Mouse (Mus musculus) kidney, adult 2 months (tissue): ENCODE data around the gene Dupd1. TPM values are rescaled to one million over a fixed set of nuclear protein-coding genes. Genes with fewer than 3 reads are reported as not detected.

Experiments
- DNase-seq: peaks from one replicate; pipeline ENCODE4 v3.0.0; 2021
- H3K27ac ChIP-seq: fragments of 200-500 bp; 2 replicates; pipeline ENCODE4 v1.5.1; 2012; ENCODE audit warnings: low read depth, low read length, control low read depth, inconsistent platforms; ENCODE audit not compliant: insufficient read depth
- H3K27me3 ChIP-seq: fragments of 200-500 bp; replicated peaks from 2 replicates; pipeline ENCODE4 v1.6.1; 2012; ENCODE audit warnings: mild to moderate bottlenecking, moderate library complexity, low read length, inconsistent platforms; ENCODE audit not compliant: control insufficient read depth, insufficient read depth
- H3K36me3 ChIP-seq: fragments of 200-500 bp; 2 replicates; pipeline ENCODE4 v1.6.1; 2012; ENCODE audit warnings: mild to moderate bottlenecking, moderate library complexity, low read length, inconsistent platforms; ENCODE audit not compliant: control insufficient read depth, insufficient read depth
- H3K4me1 ChIP-seq: fragments of 200-500 bp; 2 replicates; pipeline ENCODE4 v1.6.1; 2011; ENCODE audit warnings: low read length; ENCODE audit not compliant: control insufficient read depth, insufficient read depth
- H3K4me3 ChIP-seq: fragments of 200-500 bp; 2 replicates; pipeline ENCODE4 v1.5.1; 2011; ENCODE audit warnings: mild to moderate bottlenecking, low read depth, low read length, control low read depth; ENCODE audit not compliant: insufficient read depth
- CTCF ChIP-seq: fragments of 200-500 bp; conservative IDR thresholded peaks from 2 replicates; pipeline ENCODE4 v1.5.1; 2011; ENCODE audit warnings: low read depth, mild to moderate bottlenecking, control low read depth, low read length, moderate library complexity, mixed read lengths; ENCODE audit not compliant: insufficient read depth, insufficient read length
- POLR2A ChIP-seq: fragments of 200-500 bp; IDR thresholded peaks from one replicate; pipeline ENCODE4 v1.6.1; 2011; ENCODE audit warnings: low read depth, low read length, control low read depth
- WGBS: fragments of 180-500 bp; shearing (Covaris S2); methylation state at CpG from one replicate; pipeline ENCODE4 v1.1.7; 2018; 5-methylcytosine and 5-hydroxymethylcytosine counted together
- polyA plus RNA-seq: library from polyadenylated mRNA; depleted of rRNA; stranded (reverse); fragments of >200 nt; gene quantifications from 2 replicates; pipeline ENCODE4 v1.2.3, GENCODE M21; 2012

Gene Dupd1
- polyA plus RNA-seq, 1 experiment = 0.52 TPM

DNA sequence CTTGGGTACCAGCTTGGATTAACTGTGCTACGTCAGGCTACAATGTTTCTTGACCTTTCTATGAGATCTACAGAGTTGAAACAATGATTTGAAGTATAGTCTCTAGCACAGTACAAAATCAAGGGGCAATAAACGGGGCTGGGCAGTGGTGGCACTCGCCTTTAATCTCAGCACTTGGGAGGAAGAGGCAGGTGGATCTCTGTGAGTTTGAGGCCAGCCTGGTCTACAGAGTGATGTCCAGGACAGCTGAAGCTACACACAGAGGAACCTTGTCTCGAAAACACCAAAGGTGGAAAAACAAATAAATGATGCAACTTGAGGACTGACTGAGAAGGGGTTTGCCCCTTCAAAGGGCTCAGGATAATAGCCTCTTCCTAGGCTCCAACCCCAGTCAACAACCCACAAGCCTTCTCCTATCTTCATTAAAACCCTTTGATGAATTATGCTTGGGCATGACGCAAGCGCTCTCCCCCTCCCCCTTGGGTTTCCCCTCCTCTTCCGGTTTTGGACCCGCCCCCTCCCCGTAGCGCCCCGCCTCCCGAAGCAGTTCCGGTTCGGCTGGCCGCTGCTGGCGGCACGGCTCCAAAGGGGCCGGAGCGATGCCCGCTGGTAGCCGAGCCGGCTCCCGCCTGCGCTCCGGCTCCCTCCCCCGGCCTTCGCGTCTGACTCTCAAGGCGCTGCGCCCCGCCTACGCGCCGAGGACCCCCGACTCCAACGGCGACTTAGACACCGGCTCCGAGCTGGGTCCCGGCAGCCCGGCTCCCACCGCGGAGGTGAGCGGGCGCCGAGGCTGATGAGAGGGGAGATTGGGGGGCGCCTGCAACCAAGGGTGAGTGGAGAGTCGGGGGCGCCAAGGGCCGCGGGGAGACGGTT, 35.9 kb upstream of the Dupd1 start, which contains the start of gene Samd8:
TSS of gene Samd8 (plus strand) at position 524 of the 873 bp plus-strand sequence.
- TF ChIP-seq POLR2A (peak; percentile 35), CTCF (no peak)
- Histone ChIP-seq H3K27ac (peak within 1 kb of the TSS; percentile 88), H3K36me3 (no peaks in the 10 kb centered on the region), H3K4me1 (peaks cover 11% of the 10 kb centered on the region; the same call in 1 of the 2 replicates), H3K27me3 (no peaks in the 10 kb centered on the region), H3K4me3 (peak within 1 kb of the TSS; percentile 83)
- DNase-seq = peak; percentile 90
- WGBS = 7% methylated on average over 52 of the region's 52 CpGs

DNA sequence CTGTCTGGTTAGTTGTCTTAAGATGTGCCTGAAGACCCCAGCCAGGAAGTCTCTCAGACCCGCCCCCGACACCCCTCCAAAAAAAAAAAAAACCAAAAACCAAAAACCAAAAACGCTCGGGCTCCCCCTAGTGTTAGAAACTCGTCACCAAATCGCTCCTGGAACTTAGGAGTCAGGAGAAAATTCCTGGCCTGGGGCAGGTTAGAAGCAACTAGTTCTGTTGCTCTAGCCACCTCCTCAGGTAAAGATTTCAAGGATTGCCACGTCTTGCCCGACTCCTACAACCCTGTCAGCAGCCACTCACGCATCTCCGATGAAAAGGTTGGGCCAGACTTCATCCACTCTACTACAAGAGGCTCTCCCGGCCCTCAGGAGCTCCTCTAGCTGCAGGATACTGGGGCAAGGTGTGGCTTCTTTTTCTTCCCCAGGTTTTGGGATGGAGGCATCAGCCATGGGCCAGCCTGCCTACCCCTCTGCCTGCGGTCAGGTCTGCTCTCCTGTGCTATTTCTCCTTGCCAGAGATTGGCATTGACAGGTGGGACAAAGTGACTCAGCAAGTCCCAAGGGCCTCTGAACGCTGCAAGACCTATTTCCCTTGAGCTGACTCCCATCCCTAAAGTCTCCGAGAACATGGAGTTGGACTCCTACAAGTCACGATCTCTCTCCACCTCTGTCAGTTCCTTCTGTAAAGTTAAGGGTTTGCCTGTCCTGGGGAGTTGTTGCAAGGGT, 33.9 kb upstream of the Dupd1 start:
- TF ChIP-seq POLR2A = no peak
- peak; percentile 42 for TF ChIP-seq CTCF
- Histone ChIP-seq H3K4me1 (peaks cover 5% of the 10 kb centered on the region; the same call in 1 of the 2 replicates), H3K4me3 (no peak overlapping the region), H3K27me3 (no peaks in the 10 kb centered on the region), H3K36me3 (no peaks in the 10 kb centered on the region), H3K27ac (no peak overlapping the region)
- 41% methylated on average over 15 of the region's 15 CpGs for WGBS
- peak; percentile 61 for DNase-seq

GRCm38 (mm10) chr14:21747436-21748141, 33.2 kb upstream of the Dupd1 start:
- WGBS = 72% methylated on average over 14 of the region's 14 CpGs
- H3K36me3 ChIP-seq = no peaks in the 10 kb centered on the region
- no peak for DNase-seq

GRCm38 (mm10) chr14:21746846-21747245, 32.5 kb upstream of the Dupd1 start:
- H3K27ac ChIP-seq = no peak overlapping the region
- no peak overlapping the region for H3K4me3 ChIP-seq
- H3K36me3 ChIP-seq = no peaks in the 10 kb centered on the region
- TF ChIP-seq POLR2A (no peak), CTCF (no peak)
- DNase-seq = no peak
- H3K4me1 ChIP-seq = 0 out of 2 replicates have a peak, but pooled peaks cover 3% of the 10 kb centered on the region
- 78% methylated on average over 2 of the region's 2 CpGs for WGBS
- no peaks in the 10 kb centered on the region for H3K27me3 ChIP-seq

More at GRCm38 (mm10) chr14:21747436-21748141, 33.2 kb upstream of the Dupd1 start:
- no peak overlapping the region for H3K4me3 ChIP-seq
- H3K4me1 ChIP-seq = 0 out of 2 replicates have a peak, but pooled peaks cover 3% of the 10 kb centered on the region
- H3K27ac ChIP-seq = no peak overlapping the region
- TF ChIP-seq CTCF = no peak
- TF ChIP-seq POLR2A = no peak
- no peaks in the 10 kb centered on the region for H3K27me3 ChIP-seq

DNA sequence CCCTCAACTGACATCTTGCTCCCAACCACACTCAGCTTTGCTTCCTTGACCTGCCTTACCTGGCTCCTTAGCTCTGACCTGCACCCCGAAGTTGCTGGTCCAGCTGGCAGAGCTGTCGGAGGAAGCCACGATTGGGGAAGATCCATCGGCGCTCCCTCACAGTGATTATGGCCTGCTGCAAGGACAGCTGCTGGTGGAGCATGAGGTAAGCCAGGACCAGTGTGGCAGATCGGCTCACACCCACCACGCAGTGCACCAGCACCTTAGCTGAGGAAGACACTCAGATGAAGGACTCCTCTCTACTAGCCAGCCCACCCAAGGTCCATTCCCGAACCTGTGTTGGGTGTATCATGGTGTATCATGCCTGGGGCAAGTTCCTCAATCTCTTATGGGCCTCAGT, 31.9 kb upstream of the Dupd1 start:
- TF ChIP-seq POLR2A (no peak), CTCF (no peak)
- 95% methylated on average over 8 of the region's 8 CpGs for WGBS
- Histone ChIP-seq H3K27me3 (no peaks in the 10 kb centered on the region), H3K4me1 (0 out of 2 replicates have a peak, but pooled peaks cover 3% of the 10 kb centered on the region), H3K27ac (no peak overlapping the region), H3K4me3 (no peak overlapping the region), H3K36me3 (no peaks in the 10 kb centered on the region)
- DNase-seq = no peak

GRCm38 (mm10) chr14:21745149-21745548, 30.8 kb upstream of the Dupd1 start:
- 59% methylated on average over 5 of the region's 5 CpGs for WGBS
- no peaks in the 10 kb centered on the region for H3K27me3 ChIP-seq
- H3K4me3 ChIP-seq = no peak overlapping the region
- no peak overlapping the region for H3K27ac ChIP-seq
- TF ChIP-seq CTCF (no peak), POLR2A (no peak)
- H3K36me3 ChIP-seq = no peaks in the 10 kb centered on the region
- no peak for DNase-seq
- H3K4me1 ChIP-seq = 0 out of 2 replicates have a peak, but pooled peaks cover 3% of the 10 kb centered on the region
